Mouse (Mus musculus): ENCODE data around the gene Angel2.

- no peak for TF ChIP-seq CTCF (IDR thresholded peaks at IDR 0.05; ENCODE audit: control insufficient read depth, insufficient read depth, insufficient read length)
- no peak for TF ChIP-seq MAX (IDR thresholded peaks at IDR 0.05)
- no peak for TF ChIP-seq USF1 (IDR thresholded peaks at IDR 0.05; ENCODE audit: low read depth)
- TF ChIP-seq MYOD1 (IDR thresholded peaks at IDR 0.05; ENCODE audit: control insufficient read depth, insufficient read length, low read depth): no peak
- TF ChIP-seq MYOG (IDR thresholded peaks at IDR 0.05; ENCODE audit: control insufficient read depth, extremely low read depth, insufficient read length): no peak
- TF ChIP-seq CEBPB (IDR thresholded peaks at IDR 0.05; ENCODE audit: low read depth): no peak
Observed at GRCm38 (mm10) chr1:190886014-190886413, 38.9 kb upstream of the Angel2 start.
